Mouse (Mus musculus) retina, postnatal 7 days (tissue): ENCODE results near the gene Prkn.

ENCODE experiments used
- DNase-seq: peaks from one replicate; pipeline ENCODE4 v3.0.0-alpha.2; 2012; ENCODE audit warnings: low read depth, low spot score

Prkn gene

GRCm38 (mm10) chr17:12092901-12093564 lies 1252.8 kb downstream of the Prkn start:
- no peak for DNase-seq

GRCm38 (mm10) chr17:12094016-12094415 lies 1253.8 kb downstream of the Prkn start:
- no peak for DNase-seq

GRCm38 (mm10) chr17:12094827-12095590 lies 1254.8 kb downstream of the Prkn start:
- no peak for DNase-seq

DNA sequence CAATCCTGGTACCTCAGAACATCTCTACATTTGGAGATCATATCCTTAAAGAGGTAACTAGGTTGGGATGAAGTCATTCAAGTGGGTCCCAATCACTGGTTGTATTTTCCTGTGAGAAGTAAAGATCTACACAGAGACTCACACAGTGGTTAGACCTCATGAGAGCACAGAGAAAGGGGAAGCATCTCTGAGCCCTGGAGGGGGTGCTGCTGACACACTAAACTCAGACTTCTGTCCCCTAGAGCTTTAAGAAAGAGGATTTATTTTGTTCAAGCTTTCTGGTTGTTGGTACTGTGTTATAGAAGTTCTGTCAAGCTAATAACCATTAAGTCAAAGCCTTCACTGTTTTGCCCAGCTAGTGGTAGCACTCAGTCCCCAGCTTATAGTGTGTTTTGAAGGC lies 1259.2 kb downstream of the Prkn start:
- no peak for DNase-seq

- no peak for DNase-seq
Observed at GRCm38 (mm10) chr17:12102326-12102725, 1262.1 kb downstream of the Prkn start.

DNA sequence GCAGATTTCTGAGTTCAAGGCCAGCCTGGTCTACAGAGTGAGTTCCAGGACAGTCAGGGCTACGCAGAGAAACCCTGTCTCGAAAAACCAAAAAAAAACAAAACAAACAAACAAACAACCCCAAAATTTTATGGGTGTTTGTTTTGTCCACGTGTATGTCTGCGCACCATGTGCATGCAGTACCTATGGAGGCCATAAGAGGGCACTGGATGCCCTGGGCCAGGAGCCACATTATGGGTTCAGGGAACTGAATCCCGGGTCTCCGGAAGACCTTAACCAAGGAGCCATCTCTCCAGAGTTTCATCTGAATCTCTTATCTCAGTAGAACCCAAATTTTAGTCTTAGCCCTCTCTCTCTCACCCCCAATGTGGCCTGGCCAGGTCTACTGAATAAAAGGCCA lies 1263.6 kb downstream of the Prkn start:
- no peak for DNase-seq

GRCm38 (mm10) chr17:12104245-12104644 lies 1264.1 kb downstream of the Prkn start:
- DNase-seq: no peak

DNA sequence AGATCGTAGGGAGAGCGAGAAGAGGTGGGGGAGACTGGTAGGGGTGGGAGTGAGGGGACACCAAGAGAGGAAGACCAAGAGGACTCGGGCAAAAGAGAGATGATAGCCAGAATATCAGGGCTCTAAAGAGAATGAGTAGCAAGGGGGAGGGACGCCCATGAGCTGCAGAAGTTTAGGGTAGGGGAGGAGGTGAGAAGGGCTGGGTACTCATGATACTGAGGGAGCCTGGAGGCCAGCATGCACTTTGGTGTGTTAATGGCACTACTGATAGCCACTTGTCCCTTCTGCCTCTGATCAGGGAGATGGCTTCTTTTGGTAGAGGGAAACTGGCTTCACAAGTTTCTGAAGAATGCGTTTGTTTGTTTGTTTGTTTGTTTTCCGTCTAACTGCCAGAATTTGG lies 1264.5 kb downstream of the Prkn start:
- no peak for DNase-seq

DNA sequence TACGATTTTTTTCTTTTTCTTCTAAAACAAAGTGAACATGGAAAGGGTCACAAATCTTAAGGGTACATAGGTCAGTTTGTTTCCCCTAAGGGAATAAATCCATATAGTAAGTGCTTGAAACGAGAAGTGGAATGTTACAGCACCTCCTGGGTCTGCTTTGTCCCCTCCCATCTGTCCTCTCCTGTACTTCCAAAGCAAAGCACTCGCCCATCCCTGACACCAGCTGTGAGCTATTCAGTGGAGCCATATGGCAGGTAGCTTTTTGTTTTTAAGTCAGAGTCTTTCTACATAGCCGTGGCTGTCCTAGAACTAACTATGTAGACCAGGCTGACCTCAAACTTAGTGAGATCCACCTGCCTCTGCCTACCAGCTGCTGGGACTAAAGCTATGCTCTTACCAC lies 1266.1 kb downstream of the Prkn start:
- DNase-seq: no peak
